Mouse (Mus musculus): Measurements from ENCODE around the gene 1700057G04Rik.

DNA sequence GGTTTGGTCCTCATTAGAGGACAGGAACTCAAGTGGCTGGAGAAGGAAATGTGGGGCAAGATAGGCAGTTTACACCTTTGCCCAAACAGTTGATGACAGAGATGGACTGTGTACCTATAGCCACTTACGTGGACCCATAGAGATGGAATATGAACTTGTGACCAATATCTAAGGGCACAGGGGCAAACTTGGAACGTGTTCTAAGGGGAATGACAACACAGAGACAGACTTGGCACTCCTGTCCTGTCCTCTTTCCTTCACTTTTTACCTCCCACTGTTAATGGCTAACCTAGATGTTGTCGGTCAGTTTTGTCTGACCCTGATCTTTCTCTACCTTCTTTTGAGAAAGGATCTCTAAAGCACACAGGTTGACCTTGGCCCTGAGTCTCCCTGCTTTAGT is 74.2 kb downstream of the 1700057G04Rik start:
- TF ChIP-seq CTCF (IDR thresholded peaks at IDR 0.05; ENCODE audit: low read depth, low read length) (no peak), TAL1 (conservative IDR thresholded peaks at IDR 0.05; ENCODE audit: low read depth, low read length) (no peak), GATA1 (IDR thresholded peaks at IDR 0.05; ENCODE audit: borderline replicate concordance, low read length) (no peak), GATA2 (IDR thresholded peaks at IDR 0.05; ENCODE audit: borderline replicate concordance, low read depth, low read length) (no peak)
